Mouse (Mus musculus): ENCODE measurements around the gene Chd8.

GRCm38 (mm10) chr14:52197156-52197878 is 60.3 kb downstream of the Chd8 start, which contains the start of gene Supt16:
- TF ChIP-seq POLR2A (IDR thresholded peaks at IDR 0.05; ENCODE audit: borderline replicate concordance, control insufficient read depth, low read depth, low read length) (peak; percentile 68; the same call in 1 of the 2 replicates), CTCF (IDR thresholded peaks at IDR 0.05; ENCODE audit: control insufficient read depth, insufficient read depth, low read length) (no peak)

Data from bone marrow, adult 2 months (tissue).